Mouse (Mus musculus): ENCODE measurements around the gene Gm28038.

Gm28038 gene

GRCm38 (mm10) chr2:30285416-30286181 lies 4.8 kb downstream of the Gm28038 start:
- peak; percentile 20 for DNase-seq (ENCODE audit: low read depth)

- DNase-seq (ENCODE audit: low read depth), result peak; percentile 97
Observed at GRCm38 (mm10) chr2:30286192-30287026, 5.6 kb downstream of the Gm28038 start, which contains the start of the genes Dolk and Nup188. TSS of gene Dolk (minus strand) at chr2:30286334. TSS of gene Nup188 (plus strand) at chr2:30286397.

- peak; percentile 70 for DNase-seq (ENCODE audit: low read depth)
Observed at GRCm38 (mm10) chr2:30287027-30287373, 6.2 kb downstream of the Gm28038 start.

GRCm38 (mm10) chr2:30299525-30299924 lies 18.7 kb downstream of the Gm28038 start:
- DNase-seq (ENCODE audit: low read depth), result peak; percentile 43

GRCm38 (mm10) chr2:30299966-30300365 lies 19.1 kb downstream of the Gm28038 start:
- DNase-seq (ENCODE audit: low read depth), result no peak

- no peak for DNase-seq (ENCODE audit: low read depth)
Observed at GRCm38 (mm10) chr2:30306087-30306486, 25.2 kb downstream of the Gm28038 start.

GRCm38 (mm10) chr2:30309351-30309750 lies 28.5 kb downstream of the Gm28038 start:
- no peak for DNase-seq (ENCODE audit: low read depth)

- DNase-seq (ENCODE audit: low read depth), result peak; percentile 23
Observed at GRCm38 (mm10) chr2:30311481-30311880, 30.6 kb downstream of the Gm28038 start.

- DNase-seq (ENCODE audit: low read depth), result peak; percentile 27
Observed at GRCm38 (mm10) chr2:30316136-30316535, 35.3 kb downstream of the Gm28038 start.

- DNase-seq (ENCODE audit: low read depth), result no peak
Observed at GRCm38 (mm10) chr2:30316955-30317354, 36.1 kb downstream of the Gm28038 start.

GRCm38 (mm10) chr2:30319260-30319659 lies 38.4 kb downstream of the Gm28038 start:
- no peak for DNase-seq (ENCODE audit: low read depth)

GRCm38 (mm10) chr2:30323111-30323510 lies 42.3 kb downstream of the Gm28038 start:
- peak; percentile 86 for DNase-seq (ENCODE audit: low read depth)

- DNase-seq (ENCODE audit: low read depth), result peak; percentile 74
Observed at GRCm38 (mm10) chr2:30325296-30325695, 44.5 kb downstream of the Gm28038 start.

GRCm38 (mm10) chr2:30327276-30327675 lies 46.4 kb downstream of the Gm28038 start:
- no peak for DNase-seq (ENCODE audit: low read depth)

GRCm38 (mm10) chr2:30328791-30329190 lies 47.9 kb downstream of the Gm28038 start:
- DNase-seq (ENCODE audit: low read depth), result no peak

GRCm38 (mm10) chr2:30335324-30335723 lies 54.5 kb downstream of the Gm28038 start:
- DNase-seq (ENCODE audit: low read depth), result no peak

- DNase-seq (ENCODE audit: low read depth), result no peak
Observed at GRCm38 (mm10) chr2:30336174-30336915, 55.5 kb downstream of the Gm28038 start.

- no peak for DNase-seq (ENCODE audit: low read depth)
Observed at GRCm38 (mm10) chr2:30337179-30337578, 56.3 kb downstream of the Gm28038 start.

- DNase-seq (ENCODE audit: low read depth), result no peak
Observed at GRCm38 (mm10) chr2:30342061-30342460, 61.2 kb downstream of the Gm28038 start.

- no peak for DNase-seq (ENCODE audit: low read depth)
Observed at GRCm38 (mm10) chr2:30342544-30342943, 61.7 kb downstream of the Gm28038 start.

- DNase-seq (ENCODE audit: low read depth), result no peak
Observed at GRCm38 (mm10) chr2:30343601-30344137, 62.8 kb downstream of the Gm28038 start.

Data from NIH3T3 (cell line).